ENCODE assay signal across 8 mouse cellular contexts in genomic region chr13:64128858-64129615, GRCm38 (mm10). TPM values are rescaled to one million over a fixed set of nuclear protein-coding genes. Genes with fewer than 3 reads are reported as not detected.
DNase-seq lines count a peak whose midpoint lies in the region; ATAC-seq and TF ChIP-seq lines count a peak whose summit lies in the region.

Gene Slc35d2 (minus strand): TSS chr13:64129368.

- peak; percentile 29 for TF ChIP-seq POLR2A in spleen, adult 2 months (IDR thresholded peaks at IDR 0.05; ENCODE audit: low read depth, low read length)

- H3K4me1 ChIP-seq in E14TG2a.4 (replicated peaks; ENCODE audit: low read depth, low read length): peaks cover 34% of the 10 kb centered on the region
- peaks cover 5% of the 10 kb centered on the region; the same call in 1 of the 2 replicates for H3K4me1 ChIP-seq in forebrain, embryonic 13.5 days
- no peaks in the 10 kb centered on the region for H3K4me1 ChIP-seq in limb, embryonic 11.5 days (ENCODE audit: control insufficient read depth, insufficient read depth, low read length)
- H3K4me1 ChIP-seq in midbrain, embryonic 10.5 days: peaks cover 18% of the 10 kb centered on the region
- no peaks in the 10 kb centered on the region for H3K4me1 ChIP-seq in spleen, adult 2 months (ENCODE audit: control insufficient read depth, insufficient read depth, insufficient read length)

- no peaks in the 10 kb centered on the region for H3K27me3 ChIP-seq in E14TG2a.4 (ENCODE audit: insufficient read depth, low read length)
- H3K27me3 ChIP-seq in forebrain, embryonic 13.5 days: no peaks in the 10 kb centered on the region
- H3K27me3 ChIP-seq in limb, embryonic 11.5 days (ENCODE audit: control insufficient read depth, insufficient read depth, low read length): no peaks in the 10 kb centered on the region
- no peaks in the 10 kb centered on the region for H3K27me3 ChIP-seq in midbrain, embryonic 10.5 days (ENCODE audit: low read depth, poor library complexity, severe bottlenecking)
- H3K27me3 ChIP-seq in spleen, adult 2 months (ENCODE audit: control insufficient read depth, insufficient read depth, low read length): no peaks in the 10 kb centered on the region

- peak; percentile 78 for ATAC-seq in forebrain, embryonic 13.5 days
- ATAC-seq in limb, embryonic 11.5 days (ENCODE audit: insufficient number of reproducible peaks, low FRiP score, low TSS enrichment, low read depth): peak; percentile 74; the same call in 1 of the 2 replicates

- peak; percentile 77 to 84 for DNase-seq in adrenal gland, adult 18-20 months (ENCODE audit: low spot score in 2 of 2)
- peak; percentile 73 for DNase-seq in heart, postnatal 4 days
- peak; percentile 63 for DNase-seq in limb, embryonic 11.5 days (ENCODE audit: low spot score)
- DNase-seq in midbrain, embryonic 10.5 days (ENCODE audit: low spot score): peak; percentile 45
- peak in 1 of 2 experiments; percentile 73 for DNase-seq in spleen, adult 2 months (ENCODE audit: low read depth in 1 of 2, low spot score in 2 of 2)
- no peak for DNase-seq in left cerebral cortex, adult 9 months (ENCODE audit: low spot score in 2 of 2)

- no peaks in the 10 kb centered on the region for H3K9me3 ChIP-seq in E14TG2a.4 (ENCODE audit: low read length)
- no peaks in the 10 kb centered on the region for H3K9me3 ChIP-seq in forebrain, embryonic 13.5 days (replicated peaks)
- H3K9me3 ChIP-seq in limb, embryonic 11.5 days (ENCODE audit: control insufficient read depth, low read length): no peaks in the 10 kb centered on the region
- H3K9me3 ChIP-seq in midbrain, embryonic 10.5 days (replicated peaks): no peaks in the 10 kb centered on the region

- H3K36me3 ChIP-seq in E14TG2a.4 (ENCODE audit: insufficient read depth, low read length): peaks cover 29% of the 10 kb centered on the region
- peaks cover 10% of the 10 kb centered on the region for H3K36me3 ChIP-seq in forebrain, embryonic 13.5 days (ENCODE audit: poor library complexity, severe bottlenecking)
- no peaks in the 10 kb centered on the region for H3K36me3 ChIP-seq in limb, embryonic 11.5 days (ENCODE audit: control insufficient read depth, insufficient read depth, low read length)
- peaks cover 28% of the 10 kb centered on the region for H3K36me3 ChIP-seq in midbrain, embryonic 10.5 days
- H3K36me3 ChIP-seq in spleen, adult 2 months (ENCODE audit: control insufficient read depth, insufficient read depth, low read length): peaks cover 1% of the 10 kb centered on the region; the same call in 1 of the 2 replicates

- no peak within 1 kb of the TSS for H3K27ac ChIP-seq in forebrain, embryonic 13.5 days
- H3K27ac ChIP-seq in limb, embryonic 11.5 days (replicated peaks; ENCODE audit: low read depth, low read length): no peak within 1 kb of the TSS
- peak within 1 kb of the TSS; percentile 81 for H3K27ac ChIP-seq in midbrain, embryonic 10.5 days (replicated peaks)
- H3K27ac ChIP-seq in spleen, adult 2 months (ENCODE audit: insufficient read depth, low read length): peak within 1 kb of the TSS; percentile 68

- peak within 1 kb of the TSS; percentile 61 for H3K9ac ChIP-seq in forebrain, embryonic 13.5 days
- H3K9ac ChIP-seq in limb, embryonic 11.5 days (ENCODE audit: low read length): peak within 1 kb of the TSS; percentile 77

- peak within 1 kb of the TSS; percentile 78 for H3K4me2 ChIP-seq in forebrain, embryonic 13.5 days
- H3K4me2 ChIP-seq in limb, embryonic 11.5 days (ENCODE audit: low read depth, severe bottlenecking): peak within 1 kb of the TSS; percentile 77

- 14% methylated on average over 31 of the region's 44 CpGs for WGBS in forebrain, embryonic 13.5 days
- WGBS in limb, embryonic 11.5 days: 9% methylated on average over 44 of the region's 44 CpGs
- WGBS in midbrain, embryonic 10.5 days: 7% methylated on average over 44 of the region's 44 CpGs
- 6% methylated on average over 44 of the region's 44 CpGs for WGBS in spleen, adult 2 months

- no peak for TF ChIP-seq CTCF in E14TG2a.4 (conservative IDR thresholded peaks at IDR 0.05; ENCODE audit: low read length)
- TF ChIP-seq CTCF in spleen, adult 2 months (IDR thresholded peaks at IDR 0.05; ENCODE audit: extremely low read depth, insufficient read depth, insufficient read length, insufficient replicate concordance): 0 out of 2 replicates have a peak, but pooled peaks have one; percentile 2

- H3K4me3 ChIP-seq in E14TG2a.4 (replicated peaks; ENCODE audit: low read length): peak within 1 kb of the TSS; percentile 82
- H3K4me3 ChIP-seq in forebrain, embryonic 13.5 days: peak within 1 kb of the TSS; percentile 46
- H3K4me3 ChIP-seq in limb, embryonic 11.5 days (ENCODE audit: low read depth, low read length): peak within 1 kb of the TSS; percentile 58
- H3K4me3 ChIP-seq in midbrain, embryonic 10.5 days: peak within 1 kb of the TSS; percentile 63
- peak within 1 kb of the TSS; percentile 67 for H3K4me3 ChIP-seq in spleen, adult 2 months (ENCODE audit: extremely low read depth, insufficient read depth, insufficient read length)

RNA-seq across cellular contexts. Expression of gene Slc35d2, which starts in this region (rescaled TPM):
- total RNA-seq in adrenal gland, adult 18-20 months (2021): 1 to 10 TPM; 4.3 to 7.7 TPM
- 1.2 and 1.3 TPM in 2 replicates for polyA plus RNA-seq in forebrain, embryonic 13.5 days (2015; fragmentation: Nextera tagmentation; extraction: Ambion mirVana)
- 1 to 10 TPM; 3.2 to 3.3 TPM for total RNA-seq in heart, postnatal 4 days (2021)
- polyA plus RNA-seq in limb, embryonic 11.5 days (2014; fragmentation: Nextera tagmentation; extraction: Ambion mirVana): 3.3 and 4.5 TPM in 2 replicates
- polyA plus RNA-seq in midbrain, embryonic 10.5 days (2016; fragmentation: Nextera tagmentation; extraction: Ambion mirVana): 3.4 and 3.7 TPM in 2 replicates
- polyA plus RNA-seq in spleen, adult 2 months (2012; rRNA removed): 4.5 and 6.0 TPM in 2 replicates

Comparison
In these comparisons a context has a peak if more than half of its experiments do, and no peak if none do; other contexts are left out.
1. DNase-seq: peak in adrenal gland, adult 18-20 months (2 of 2), heart, postnatal 4 days (single experiment), limb, embryonic 11.5 days (single experiment) and midbrain, embryonic 10.5 days (single experiment); none in left cerebral cortex, adult 9 months (0 of 2).
2. H3K27ac ChIP-seq: peak in midbrain, embryonic 10.5 days (single experiment) and spleen, adult 2 months (single experiment); none in forebrain, embryonic 13.5 days (single experiment) and limb, embryonic 11.5 days (single experiment).
3. Peak in every context shown above with its lines, with median percentiles within 50 percentile points of each other: H3K4me3 ChIP-seq.